Mouse (Mus musculus) mesoderm, embryonic 11.5 days (tissue): ENCODE measurements at regions not wholly inside any gene's neighbourhood (a gene's known extent, or its start where the extent isn't known, plus 50 kb on each side); places are given as distances from the start of the nearest gene placed in this dataset.

Experiments used
- DNase-seq: peaks from one replicate; pipeline ENCODE4 v3.0.0-alpha.2; 2012; ENCODE audit warnings: low read depth, low spot score

DNA sequence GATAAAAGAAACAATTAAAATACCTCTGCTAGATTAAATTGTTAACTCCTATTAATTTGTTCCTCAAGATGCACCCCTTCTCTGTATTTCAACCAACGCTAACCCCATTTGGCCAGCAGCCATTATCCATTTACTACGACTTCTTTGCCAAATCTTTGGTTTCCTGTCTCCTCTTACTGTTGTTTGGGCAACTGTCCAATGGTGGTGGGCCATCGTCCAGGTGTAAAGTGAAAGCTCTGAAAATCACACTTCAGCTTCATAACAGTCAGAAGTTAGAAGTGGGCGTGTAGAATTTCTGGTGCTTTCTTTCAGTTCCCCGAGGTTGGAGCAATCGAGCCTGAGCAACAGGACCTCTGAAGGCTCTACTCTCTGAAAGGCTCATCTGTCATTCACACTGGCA lies 66.8 kb upstream of the Zbtb20 start:
- no peak for DNase-seq

DNA sequence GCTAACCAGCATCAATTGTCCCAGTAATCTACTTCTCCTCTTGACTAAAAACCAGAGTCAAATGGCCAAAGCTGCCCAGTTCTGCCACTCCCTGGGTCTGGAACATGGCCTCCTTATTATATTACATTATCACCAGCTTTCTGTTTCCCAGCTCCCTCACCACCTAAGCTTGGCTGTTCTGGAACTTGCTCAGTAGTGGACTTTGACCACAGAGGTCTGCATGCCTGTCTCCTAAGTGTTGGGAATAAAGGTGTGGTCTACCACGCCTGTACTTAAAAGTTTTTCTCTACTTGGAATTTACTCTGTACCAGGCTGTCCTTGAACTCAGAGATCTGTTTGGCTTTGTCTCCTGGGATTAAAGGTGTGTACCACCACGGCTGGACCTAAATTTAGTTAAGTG lies 68.1 kb upstream of the Zbtb20 start:
- no peak for DNase-seq

DNA sequence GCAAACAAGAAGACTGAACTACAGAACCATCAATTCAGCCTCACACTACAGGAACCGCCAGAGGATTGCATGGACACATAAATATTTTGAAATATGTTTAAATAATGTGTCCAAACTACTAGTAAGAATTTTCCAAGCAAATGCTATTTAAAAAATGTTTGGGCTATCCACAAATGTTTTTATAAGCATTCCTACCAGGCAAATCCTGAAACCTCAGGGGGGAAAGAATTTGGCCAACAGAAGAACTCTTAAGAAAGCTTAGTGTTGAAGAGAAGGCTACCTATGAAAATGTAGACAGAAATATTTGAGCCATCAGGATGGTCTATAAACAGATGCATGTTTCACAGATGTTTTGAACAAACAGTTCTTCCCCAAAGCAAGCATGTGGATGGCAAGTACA lies 72.1 kb upstream of the Zbtb20 start:
- peak; percentile 47 for DNase-seq

DNA sequence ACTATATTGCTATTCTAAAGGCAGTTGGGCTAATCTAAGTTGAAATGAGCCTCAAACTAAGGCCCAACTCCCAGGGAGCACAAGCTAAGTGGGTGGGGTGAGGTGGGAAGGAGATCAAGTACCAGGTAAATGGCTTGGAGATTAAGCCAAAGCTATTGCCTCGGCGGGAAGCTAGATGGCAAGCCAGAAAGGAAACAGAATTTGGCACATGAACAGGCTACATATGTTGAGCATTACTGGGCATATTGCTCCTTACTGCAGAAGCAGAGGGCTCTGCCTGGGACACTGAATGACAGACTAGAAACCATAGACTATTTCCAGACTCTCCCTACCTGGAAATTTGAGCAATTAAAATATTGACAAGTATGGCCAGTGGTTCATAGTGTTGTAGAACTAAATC lies 83.1 kb upstream of the Zbtb20 start:
- DNase-seq, result no peak

DNA sequence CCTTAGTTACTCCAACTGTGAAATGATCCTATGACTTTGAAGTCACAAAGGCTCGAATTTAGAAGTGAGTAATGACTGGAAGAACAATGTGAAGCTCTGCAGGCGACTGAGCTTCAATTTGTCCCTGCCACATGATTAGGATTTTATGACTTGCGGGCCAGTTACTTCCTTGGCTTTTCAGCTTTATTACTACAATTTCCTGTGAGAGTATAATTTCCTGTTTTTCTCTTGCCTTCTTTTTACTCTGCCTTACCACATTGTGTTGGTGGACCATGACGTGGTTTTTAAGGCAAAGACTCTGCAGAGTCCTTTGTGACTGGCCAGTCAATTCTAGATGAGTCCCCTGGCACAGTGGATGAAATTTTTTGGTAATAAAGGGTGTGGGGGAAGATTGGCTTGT lies 91.0 kb upstream of the Zbtb20 start:
- peak; percentile 12 for DNase-seq

DNA sequence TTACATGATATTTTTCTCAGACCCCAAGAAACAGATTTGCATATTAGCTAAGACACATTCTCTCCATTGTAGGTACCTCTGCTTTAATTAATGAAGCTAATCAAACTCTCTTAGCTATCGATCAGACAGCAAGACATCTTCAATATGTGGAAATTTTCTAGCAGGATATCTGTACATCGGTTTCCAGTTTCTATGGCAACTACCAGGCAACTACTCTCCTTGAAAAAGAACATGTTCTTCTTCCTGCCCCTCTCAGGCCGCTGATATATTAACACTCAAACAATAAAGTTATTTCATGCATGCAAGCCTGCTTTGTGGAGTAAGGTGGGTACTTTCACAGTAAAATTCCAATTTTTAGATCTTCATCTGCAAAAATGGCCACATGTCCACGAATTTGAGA lies 91.7 kb upstream of the Zbtb20 start:
- no peak for DNase-seq

DNA sequence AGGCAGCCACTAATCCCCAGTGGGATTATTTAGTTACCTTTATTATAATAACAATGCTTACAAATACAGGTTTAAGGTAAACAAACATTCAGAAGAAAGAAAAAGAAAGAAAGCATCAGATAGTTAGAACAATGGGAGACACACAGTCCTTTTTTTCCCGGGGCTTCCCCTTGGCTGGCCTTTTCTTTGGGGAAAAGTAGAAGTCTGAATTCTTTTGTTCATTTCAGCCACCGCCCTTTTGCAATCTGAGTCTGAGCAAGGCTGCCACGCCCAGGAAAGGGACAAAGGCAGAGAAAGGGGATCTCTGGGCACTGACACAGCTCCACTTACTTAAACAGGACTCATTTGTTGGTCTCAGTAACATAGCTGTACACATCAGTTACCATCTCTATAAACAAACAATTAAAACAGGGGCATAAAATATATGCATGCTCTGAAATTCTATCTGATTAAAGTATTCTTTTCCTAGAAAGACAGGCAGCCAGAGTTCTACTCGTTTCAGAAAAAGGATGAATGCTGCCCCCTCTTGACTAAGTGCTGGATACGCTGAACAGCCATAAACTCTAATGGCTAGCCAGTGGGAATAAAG lies 93.5 kb upstream of the Zbtb20 start:
- peak; percentile 70 for DNase-seq

DNA sequence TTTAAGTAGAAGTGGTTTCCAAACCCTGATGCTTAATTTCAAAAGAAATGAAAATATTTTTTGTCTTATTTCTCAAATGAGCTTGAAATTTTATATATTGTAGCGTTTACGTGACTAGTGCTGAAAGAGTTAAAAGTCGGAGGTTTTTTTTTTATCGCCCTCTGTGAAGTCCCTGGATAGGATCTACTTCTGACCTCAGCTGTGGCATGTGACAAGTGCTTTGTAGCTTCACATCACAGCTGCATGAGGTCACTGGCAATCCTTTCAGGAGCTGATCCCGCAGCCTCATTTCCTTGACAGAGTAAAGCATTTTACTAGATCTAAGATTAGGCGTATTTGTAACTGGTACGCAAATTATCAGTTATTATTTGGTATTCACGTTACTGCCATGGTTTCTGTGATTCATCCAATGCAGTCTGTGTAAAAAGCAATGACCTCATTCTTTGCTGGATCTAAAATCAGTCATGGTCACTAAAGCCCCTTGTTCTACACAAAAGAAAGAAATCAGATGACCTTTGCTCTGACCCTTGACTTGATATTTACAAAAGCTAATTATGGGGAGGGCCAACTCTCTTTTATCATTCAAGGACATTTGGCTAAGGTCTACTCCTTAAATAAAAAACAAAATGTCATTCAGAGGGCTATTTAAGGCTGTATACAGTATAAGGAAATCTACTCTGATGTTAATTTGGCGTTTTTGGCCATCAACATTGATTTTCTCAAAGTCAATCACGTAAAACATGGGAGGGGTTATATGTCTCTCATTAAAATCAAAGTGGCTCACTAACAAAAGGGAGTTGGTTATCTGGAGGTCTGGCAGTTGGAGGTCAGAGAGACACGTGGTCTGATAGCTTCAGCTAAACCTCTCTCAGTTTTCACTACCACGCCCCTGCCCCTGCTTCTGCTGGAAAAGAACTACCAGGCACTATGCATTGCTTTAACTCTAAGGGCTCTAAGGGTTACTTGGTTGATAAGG lies 94.3 kb upstream of the Zbtb20 start:
- DNase-seq, result peak; percentile 80

DNA sequence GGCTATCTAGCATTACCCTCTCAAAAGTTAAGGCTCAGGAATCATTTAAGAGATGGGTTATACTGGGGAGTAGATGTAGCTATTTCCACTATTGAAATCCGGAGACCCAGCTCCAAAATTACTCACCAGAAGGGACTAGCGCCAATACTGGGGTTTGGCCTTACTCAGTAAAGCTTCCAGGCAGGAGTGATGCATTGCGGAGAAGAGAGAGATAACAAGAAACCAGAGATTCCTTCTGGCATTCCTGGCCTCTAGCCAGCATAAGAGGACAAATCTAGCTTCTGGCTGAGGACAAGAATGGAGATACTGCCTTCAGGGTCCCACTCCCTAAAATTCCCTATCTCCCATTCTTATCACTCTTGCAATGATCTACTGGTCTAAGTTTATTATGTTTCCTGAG lies 95.7 kb upstream of the Zbtb20 start:
- no peak for DNase-seq

DNA sequence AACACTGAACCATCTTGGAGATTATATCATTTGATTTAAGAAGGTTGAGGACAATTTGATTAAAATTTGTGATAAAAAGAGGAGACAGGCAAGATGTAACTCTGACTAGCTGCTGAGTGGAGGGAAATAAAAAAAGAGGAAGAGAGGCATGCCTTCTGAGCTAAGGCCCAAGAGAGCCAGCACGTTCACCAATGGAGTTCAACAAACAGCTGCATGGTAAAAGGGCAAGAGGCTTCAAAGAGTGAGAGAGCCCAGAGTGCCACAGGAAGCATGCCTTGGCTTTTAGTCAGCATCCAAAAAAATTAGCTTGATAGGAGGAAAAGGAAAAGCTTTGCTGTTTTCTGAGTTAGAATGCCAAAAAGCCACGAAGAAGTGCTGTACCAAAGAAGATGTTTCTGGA lies 103.0 kb upstream of the Zbtb20 start:
- no peak for DNase-seq

DNA sequence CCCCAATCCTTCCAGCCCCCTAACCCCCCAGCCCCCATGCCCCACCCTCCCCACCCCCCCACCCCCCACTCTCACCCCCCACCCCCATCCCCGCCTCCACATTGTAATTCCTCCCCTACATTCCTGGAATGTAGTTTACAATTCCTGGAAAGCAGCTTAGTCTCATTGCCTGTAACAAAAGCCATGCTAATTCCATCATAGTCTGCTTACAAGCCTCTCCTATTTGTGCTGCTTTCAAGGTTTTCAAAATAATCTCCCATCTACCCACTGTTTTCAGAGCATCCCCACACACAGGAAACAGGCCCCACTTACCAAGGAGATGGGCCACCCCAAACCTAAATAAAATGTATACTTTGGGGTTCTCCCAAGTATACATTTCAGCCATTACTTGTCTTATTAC lies 105.5 kb upstream of the Zbtb20 start:
- no peak for DNase-seq

DNA sequence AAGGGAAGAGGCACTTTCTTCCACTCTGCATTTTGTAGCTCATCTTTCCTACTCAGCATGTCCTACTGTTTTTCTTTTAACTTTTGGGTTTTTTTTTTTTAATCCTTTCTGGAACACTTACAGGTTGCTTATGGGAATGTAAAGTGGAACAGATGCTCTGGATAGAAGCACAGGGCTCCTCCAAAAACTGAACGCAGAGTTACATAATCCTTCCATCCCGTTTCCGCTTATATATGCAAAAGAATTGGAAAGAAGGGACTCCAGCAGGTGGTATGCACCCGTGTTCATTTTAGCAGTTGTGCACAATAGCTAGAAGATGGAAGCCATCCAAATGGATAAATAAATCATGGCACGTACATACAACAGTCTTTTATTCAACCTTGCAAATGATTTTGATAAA lies 127.0 kb upstream of the Zbtb20 start:
- no peak for DNase-seq

DNA sequence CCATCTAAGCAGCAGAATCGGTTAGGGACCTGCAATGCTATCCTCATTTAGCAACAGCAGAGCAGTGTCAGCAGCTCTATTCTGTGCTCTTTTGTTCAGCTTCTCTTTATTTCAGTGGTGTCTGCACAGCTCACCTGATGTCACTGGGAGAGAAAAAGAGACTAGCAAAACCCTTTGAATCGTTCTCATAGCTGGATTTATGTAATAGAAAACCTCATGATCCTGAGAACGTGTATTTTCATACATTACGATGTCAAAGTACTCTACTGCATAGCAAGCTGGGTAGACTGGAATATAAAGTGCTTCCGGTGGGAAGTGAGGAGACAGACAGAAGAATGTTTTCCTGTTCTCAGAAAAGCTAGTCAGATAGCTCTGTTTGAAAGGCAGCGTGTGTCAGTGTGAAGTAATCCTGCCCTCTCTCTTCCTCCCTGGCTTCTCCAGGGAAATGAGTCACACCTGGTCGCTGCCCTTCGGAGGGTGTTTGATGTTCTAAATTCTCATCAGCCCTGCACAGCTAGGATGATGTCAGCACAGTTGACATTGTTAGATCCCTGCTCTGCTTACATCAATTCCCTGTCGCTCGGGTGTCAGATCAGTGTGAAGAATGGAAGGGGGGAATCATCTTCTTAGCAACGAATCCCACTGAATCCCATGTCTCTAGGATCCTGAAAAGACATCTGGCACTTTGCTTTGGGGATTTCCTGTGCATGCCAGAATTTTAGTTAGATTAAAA lies 129.6 kb upstream of the Zbtb20 start:
- DNase-seq, result peak; percentile 21

DNA sequence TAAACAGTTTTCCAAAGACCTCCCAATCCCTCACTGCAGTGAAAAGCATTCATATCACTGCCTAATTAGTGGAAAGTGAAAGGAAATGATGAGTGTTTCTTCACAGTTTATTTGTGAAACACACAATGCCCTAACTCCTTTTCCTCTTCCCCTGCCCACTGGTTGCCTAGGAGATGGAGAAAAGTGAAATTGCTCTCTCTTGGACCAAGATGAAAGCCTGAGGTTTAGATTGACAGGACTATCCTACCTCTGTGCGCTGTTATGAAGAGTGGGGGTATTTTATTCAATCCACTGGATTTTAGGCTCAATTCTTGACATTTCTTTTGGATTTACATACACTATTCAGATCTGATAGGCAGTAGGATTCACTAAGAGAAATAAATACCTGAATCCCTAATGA lies 132.1 kb upstream of the Zbtb20 start:
- DNase-seq, result no peak

DNA sequence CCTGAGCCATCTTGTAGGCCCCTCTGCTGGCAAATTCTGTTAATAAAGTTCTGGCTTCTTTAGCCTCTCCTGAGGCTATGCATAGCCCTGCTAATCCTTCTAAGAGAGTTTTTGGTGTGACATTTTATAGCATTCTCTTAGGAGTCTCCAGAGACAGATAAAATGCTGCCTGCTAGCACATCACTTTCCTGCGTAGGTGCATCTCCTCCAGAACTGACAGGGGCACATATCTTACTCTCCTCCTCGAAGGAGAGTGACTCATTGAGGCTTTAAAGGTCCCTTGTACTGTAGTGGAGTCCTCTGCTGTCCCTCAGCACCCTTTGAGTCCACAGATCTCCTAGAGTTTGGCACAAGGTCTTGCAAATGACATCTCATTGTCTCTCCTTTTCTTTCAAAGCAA lies 132.6 kb upstream of the Zbtb20 start:
- DNase-seq, result no peak

DNA sequence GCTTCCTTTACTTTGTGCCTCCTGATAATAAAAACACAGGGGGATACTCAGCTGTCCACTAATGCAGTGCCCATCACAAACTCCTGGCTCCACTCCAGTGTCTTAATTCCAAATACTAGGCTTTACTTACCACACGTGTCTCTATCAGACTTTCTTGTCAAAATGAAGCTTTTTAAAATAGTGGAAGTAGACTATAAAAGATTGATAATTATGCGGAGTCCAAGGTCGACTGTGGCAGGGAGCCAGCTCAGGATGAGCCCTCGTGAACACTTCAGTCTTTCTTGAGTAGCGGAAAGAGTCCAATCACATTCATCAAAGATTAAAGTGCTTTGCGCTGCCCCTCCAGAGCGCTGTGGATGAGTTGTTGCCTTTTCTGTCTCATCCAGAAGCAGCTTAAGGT lies 147.9 kb upstream of the Zbtb20 start:
- no peak for DNase-seq

DNA sequence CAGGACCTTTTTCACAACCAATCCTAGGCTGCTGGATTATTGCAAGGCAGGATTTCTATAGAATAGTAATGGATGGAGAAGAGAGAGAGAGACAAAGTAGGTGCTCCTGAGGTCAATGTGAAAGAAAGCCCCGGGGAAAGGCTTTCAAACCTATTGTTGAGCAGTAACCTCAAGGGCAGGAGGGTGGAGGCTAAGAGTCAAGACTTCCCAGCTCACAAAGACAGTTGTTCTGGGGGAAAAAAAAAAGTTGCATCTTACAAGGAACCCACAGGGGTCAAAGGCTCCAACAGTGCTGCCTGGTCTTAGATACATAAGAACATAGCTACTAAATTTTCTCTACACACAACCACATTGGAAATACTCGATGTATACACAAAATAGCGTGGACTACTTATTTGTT lies 155.8 kb upstream of the Zbtb20 start:
- DNase-seq, result no peak

DNA sequence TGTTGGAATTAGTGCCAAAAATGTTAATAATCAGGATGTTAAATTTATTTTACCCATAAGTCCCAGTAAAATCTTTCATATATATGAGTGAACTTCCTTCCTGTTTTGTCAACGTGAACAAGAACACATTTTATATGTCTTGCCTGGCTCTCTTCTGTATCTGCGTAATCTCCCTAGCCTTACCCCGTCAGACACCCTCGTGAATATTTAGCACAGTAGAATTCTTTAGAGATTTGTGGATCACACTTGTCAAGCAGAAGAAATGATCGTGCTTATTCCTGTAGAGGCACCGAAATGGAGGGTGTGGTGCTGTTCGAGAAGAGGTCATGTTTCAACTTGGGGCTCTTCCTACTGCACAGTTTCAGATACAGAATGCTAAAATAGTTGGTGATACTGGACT lies 157.2 kb upstream of the Zbtb20 start:
- DNase-seq, result no peak

DNA sequence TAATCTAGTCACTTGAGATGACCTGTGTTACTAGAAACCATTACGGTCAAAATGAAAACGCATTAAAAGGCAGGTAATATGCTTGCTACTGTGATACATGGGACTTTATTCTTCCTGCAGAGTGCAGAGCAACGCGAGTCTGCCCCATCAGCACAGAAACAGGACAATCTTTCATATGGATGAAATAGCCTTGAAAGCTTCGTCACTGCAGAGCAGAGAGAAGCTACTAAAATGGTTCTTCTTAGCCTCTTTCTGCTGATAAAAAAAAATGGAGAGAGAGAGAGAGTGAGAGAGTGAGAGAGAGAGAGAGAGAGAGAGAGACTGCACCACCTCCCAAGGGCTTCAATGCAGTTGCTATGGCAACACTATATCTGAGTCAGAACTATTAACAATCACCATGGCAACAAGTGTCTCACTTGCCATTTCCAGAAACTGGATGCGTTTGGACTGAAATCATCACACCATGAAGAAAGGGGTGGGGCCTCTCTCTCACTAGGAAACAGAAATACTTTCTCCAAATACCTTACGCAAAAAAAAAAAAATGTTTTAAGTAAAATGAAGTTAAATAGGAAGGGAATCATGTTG lies 157.8 kb upstream of the Zbtb20 start:
- peak; percentile 75 for DNase-seq

DNA sequence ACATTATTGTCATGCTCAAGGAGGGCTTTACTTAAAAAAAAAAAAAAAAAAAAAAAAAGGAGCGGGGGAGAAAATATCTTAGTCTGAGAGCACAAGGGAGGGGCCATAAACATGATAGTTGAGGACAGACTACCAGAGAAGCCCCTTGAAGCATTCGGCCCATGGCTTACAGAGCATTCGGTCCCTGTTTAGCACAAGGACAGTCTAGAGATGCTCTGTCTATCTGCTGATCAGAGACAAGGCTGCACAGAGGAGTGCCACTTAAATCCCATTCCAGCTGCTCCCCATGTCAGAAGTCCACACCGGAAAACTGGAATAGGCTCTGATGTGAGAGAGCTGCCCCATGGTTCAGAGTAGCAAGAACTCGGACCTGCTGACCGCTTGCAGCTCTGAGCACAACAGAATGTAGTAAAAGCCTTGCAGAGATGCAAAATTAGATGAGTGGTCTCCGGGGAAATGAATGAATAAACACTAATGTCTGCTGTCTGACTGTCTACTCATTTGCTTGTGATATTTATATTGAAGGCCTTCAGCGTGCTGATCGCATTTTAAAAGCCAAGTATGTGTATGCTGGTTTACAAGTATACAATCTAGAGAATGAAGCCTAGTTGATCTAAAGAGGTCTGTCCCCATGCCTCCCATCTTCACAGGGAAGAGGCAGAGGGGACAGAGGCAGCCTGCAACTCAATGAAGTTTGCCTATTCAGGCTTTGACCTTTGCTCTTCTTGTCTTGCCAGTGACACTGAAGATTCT lies 158.4 kb upstream of the Zbtb20 start:
- peak; percentile 11 for DNase-seq

DNA sequence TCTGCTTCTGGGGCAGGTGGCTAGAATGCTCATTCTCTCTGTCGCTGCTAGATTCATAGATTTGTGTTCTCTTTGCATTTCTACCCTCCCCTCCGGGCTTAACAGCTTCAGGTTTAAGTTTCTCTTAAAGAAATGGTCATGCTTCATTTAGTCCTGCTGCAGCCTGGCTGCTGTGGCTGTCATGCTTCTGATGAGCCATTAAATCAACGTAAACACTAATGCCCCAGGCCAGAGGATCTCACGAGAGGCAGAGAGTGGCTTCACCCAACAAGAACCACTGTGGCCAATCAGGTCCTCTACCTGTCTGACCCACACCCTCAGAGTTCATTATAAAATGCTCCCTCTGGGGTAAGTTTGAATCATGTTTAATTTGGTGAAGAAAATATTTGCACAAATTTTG lies 173.0 kb upstream of the Zbtb20 start:
- peak; percentile 43 for DNase-seq

DNA sequence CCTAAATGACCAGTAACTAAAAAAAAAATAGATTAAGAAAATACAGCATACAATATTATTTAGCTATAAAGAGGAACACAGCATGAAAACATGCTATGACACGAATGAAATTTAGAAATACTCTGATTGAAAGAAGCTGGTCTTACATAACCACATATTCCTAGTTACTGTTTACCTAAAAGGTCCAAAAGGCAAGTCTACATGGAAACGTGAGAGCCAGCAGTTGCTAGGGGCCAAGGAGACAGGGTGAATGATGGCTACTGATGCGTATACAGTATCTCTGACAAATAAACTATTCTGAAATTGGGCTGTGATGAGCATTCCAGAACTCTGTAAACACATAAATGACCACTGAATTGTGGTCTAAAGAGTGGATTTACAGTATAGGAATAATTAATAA lies 194.5 kb upstream of the Zbtb20 start:
- DNase-seq, result no peak
